16 mouse cellular contexts compared by ENCODE assay signal in genomic region chr9:68926406-68926805, GRCm38 (mm10).
DNase-seq lines count a peak whose midpoint lies in the region.
"Had no signal": no experiment of that assay in that cellular context is flagged by ENCODE, and none has a peak within 500 bp of the region (broad histone marks: within the 10 kb centered on the region; RNA-seq: fewer than 3 reads in every experiment).

No protein-coding gene starts in this region.

- peak; percentile 11 to 32 for DNase-seq in frontal cortex, adult 2 months (ENCODE audit: extremely low spot score in 1 of 2, low spot score in 1 of 2)
- no peak for DNase-seq in frontal cortex, postnatal 10 days (ENCODE audit: low spot score in 2 of 2)
- peak; percentile 53 to 68 for DNase-seq in right cerebral cortex, postnatal 10 days (ENCODE audit: low spot score in 2 of 2)
- no peak for DNase-seq in right cerebral cortex, adult 18-20 months
- peak; percentile 7 for DNase-seq in right cerebral cortex, postnatal 4 days
- no peak for DNase-seq in right cerebral cortex, adult 2 months (ENCODE audit: low spot score in 2 of 2)
- DNase-seq in embryo, embryonic 10.5 days (ENCODE audit: low spot score): no peak
- DNase-seq: adrenal gland, adult 2 months; adrenal gland, postnatal 10 days; adrenal gland, postnatal 25 days; cerebellum, adult 11-12 months; cerebellum, adult 2 months; cerebellum, adult 9-10 months; cerebellum, postnatal 10 days; cerebellum, postnatal 25 days; embryo, embryonic 11 days had no signal

Comparison
In these comparisons a context has a peak if more than half of its experiments do, and no peak if none do; other contexts are left out.
1. DNase-seq: peak in frontal cortex, adult 2 months (2 of 2), right cerebral cortex, postnatal 10 days (2 of 2) and right cerebral cortex, postnatal 4 days (single experiment); none in frontal cortex, postnatal 10 days (0 of 2), right cerebral cortex, adult 18-20 months (single experiment), right cerebral cortex, adult 2 months (0 of 2) and embryo, embryonic 10.5 days (single experiment).